Mouse (Mus musculus): ENCODE results near the gene Fgfr1op. TPM values are rescaled to one million over a fixed set of nuclear protein-coding genes. Genes with fewer than 3 reads are reported as not detected.

The Fgfr1op gene
- total RNA-seq, 2 experiments from 2014 or later = 21.4 to 21.7 TPM

GRCm38 (mm10) chr17:8223225-8223624 lies 57.9 kb downstream of the Fgfr1op start:
- H3K4me3 ChIP-seq = no peak overlapping the region
- H3K27ac ChIP-seq = no peak overlapping the region
- no peak for DNase-seq (ENCODE audit: extremely low spot score in 1 of 2, low spot score in 2 of 2)
- no peak for TF ChIP-seq CTCF (IDR thresholded peaks at IDR 0.05)
- intact Hi-C loops (cut with DNase I) = no loop called here

GRCm38 (mm10) chr17:8224072-8224471 lies 58.8 kb downstream of the Fgfr1op start:
- Histone ChIP-seq H3K27ac (no peak overlapping the region), H3K4me3 (no peak overlapping the region)
- no peak for DNase-seq (ENCODE audit: extremely low spot score in 1 of 2, low spot score in 2 of 2)
- no peak for TF ChIP-seq CTCF (IDR thresholded peaks at IDR 0.05)
- intact Hi-C loops (cut with DNase I) = no loop called here

- H3K27ac ChIP-seq = no peak overlapping the region
- no peak for TF ChIP-seq CTCF (IDR thresholded peaks at IDR 0.05)
- intact Hi-C loops (cut with DNase I) = no loop called here
- no peak overlapping the region for H3K4me3 ChIP-seq
- DNase-seq (ENCODE audit: extremely low spot score in 1 of 2, low spot score in 2 of 2) = no peak
Observed at GRCm38 (mm10) chr17:8225166-8225565, 59.9 kb downstream of the Fgfr1op start.

DNA sequence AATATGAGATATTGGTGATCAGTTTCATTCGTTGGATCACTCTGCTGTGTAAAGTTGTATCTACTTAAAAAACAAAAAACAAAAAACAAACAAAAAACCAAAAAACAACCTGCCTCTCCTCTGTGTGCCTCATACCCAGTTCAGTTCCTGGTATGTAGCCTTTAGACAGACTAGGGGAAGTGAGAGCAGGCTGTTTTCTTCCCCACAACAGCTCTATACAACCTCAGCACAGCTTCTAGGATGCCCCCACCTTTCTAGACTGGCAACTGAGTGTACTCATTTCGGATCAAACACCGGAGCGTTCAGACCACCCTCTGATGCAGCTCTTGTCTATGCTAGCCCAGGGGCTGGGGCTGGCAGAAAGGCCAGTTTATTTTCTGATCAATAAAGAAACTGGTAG lies 60.4 kb downstream of the Fgfr1op start:
- no peak overlapping the region for H3K4me3 ChIP-seq
- TF ChIP-seq CTCF (IDR thresholded peaks at IDR 0.05) = no peak
- intact Hi-C loops (cut with DNase I) = no loop called here
- H3K27ac ChIP-seq = no peak overlapping the region
- no peak for DNase-seq (ENCODE audit: extremely low spot score in 1 of 2, low spot score in 2 of 2)

DNA sequence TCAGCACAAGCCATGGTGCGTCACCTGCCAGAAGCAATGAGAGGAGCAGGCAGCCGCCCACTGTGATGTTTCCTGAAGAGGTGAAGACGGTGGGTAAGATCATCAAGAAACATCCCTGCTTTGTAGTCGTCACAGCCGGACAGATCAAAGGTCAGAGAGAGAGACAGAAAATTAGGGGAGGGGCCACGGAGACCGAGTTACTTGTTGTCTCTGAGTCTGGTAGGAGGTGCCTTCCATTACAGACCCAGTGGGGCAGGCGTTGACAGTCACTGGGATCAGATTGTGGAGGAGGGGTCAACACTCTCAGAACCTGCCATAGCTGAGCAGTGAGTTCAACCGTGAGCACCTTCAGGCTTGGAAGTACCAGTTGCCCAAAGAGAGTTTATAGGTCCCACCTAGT lies 63.3 kb downstream of the Fgfr1op start:
- DNase-seq (ENCODE audit: extremely low spot score in 1 of 2, low spot score in 2 of 2) = no peak
- peak overlapping the region; percentile 44; the same call in 1 of the 2 replicates for H3K27ac ChIP-seq
- no peak overlapping the region for H3K4me3 ChIP-seq
- TF ChIP-seq CTCF (IDR thresholded peaks at IDR 0.05) = no peak
- intact Hi-C loops (cut with DNase I) = no loop called here

- TF ChIP-seq CTCF (IDR thresholded peaks at IDR 0.05) = no peak
- intact Hi-C loops (cut with DNase I) = no loop called here
- no peak overlapping the region for H3K4me3 ChIP-seq
- peak overlapping the region; percentile 44; the same call in 1 of the 2 replicates for H3K27ac ChIP-seq
- DNase-seq (ENCODE audit: extremely low spot score in 1 of 2, low spot score in 2 of 2) = no peak
Observed at GRCm38 (mm10) chr17:8229607-8230006, 64.3 kb downstream of the Fgfr1op start.

GRCm38 (mm10) chr17:8232089-8232488 lies 66.8 kb downstream of the Fgfr1op start:
- DNase-seq (ENCODE audit: extremely low spot score in 1 of 2, low spot score in 2 of 2) = peak in 1 of 2 experiments; percentile 37
- Histone ChIP-seq H3K27ac (no peak overlapping the region), H3K4me3 (no peak overlapping the region)
- intact Hi-C loops (cut with DNase I) = no loop called here
- TF ChIP-seq CTCF (IDR thresholded peaks at IDR 0.05) = no peak

GRCm38 (mm10) chr17:8233618-8234214 lies 68.4 kb downstream of the Fgfr1op start:
- intact Hi-C loops (cut with DNase I) = no loop called here
- TF ChIP-seq CTCF (IDR thresholded peaks at IDR 0.05) = no peak
- Histone ChIP-seq H3K4me3 (no peak overlapping the region), H3K27ac (no peak overlapping the region)
- no peak for DNase-seq (ENCODE audit: extremely low spot score in 1 of 2, low spot score in 2 of 2)

DNA sequence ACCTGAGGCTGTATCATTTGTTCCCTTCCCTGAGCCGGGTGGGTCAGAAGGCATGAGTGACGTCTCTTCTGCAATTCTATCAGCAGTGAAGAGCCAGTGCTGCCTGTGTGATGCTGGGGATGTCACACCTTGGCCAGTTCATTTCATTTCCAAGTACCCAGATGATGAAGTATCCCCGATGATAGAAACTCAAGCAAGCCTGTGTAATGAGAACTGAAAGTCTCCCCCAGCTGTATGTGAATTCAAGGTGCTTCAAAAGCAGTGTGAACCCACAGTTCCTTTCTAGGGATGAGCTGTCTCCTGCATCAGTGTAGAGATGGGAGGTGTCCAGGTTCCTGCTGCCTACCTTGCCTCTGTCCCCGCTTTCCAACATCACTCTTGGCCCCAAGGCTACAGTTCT lies 69.2 kb downstream of the Fgfr1op start:
- no peak for DNase-seq (ENCODE audit: extremely low spot score in 1 of 2, low spot score in 2 of 2)
- TF ChIP-seq CTCF (IDR thresholded peaks at IDR 0.05) = no peak
- H3K4me3 ChIP-seq = no peak overlapping the region
- no peak overlapping the region for H3K27ac ChIP-seq
- intact Hi-C loops (cut with DNase I) = no loop called here

- no peak for TF ChIP-seq CTCF (IDR thresholded peaks at IDR 0.05)
- DNase-seq (ENCODE audit: extremely low spot score in 1 of 2, low spot score in 2 of 2) = no peak
- Histone ChIP-seq H3K27ac (no peak within 1 kb of the TSS), H3K4me3 (no peak within 1 kb of the TSS)
- intact Hi-C loops (cut with DNase I) = no loop called here
Observed at GRCm38 (mm10) chr17:8235743-8236142, 70.4 kb downstream of the Fgfr1op start, which contains the start of gene Ccr6. Ccr6 (plus strand) TSS chr17:8236043.

GRCm38 (mm10) chr17:8238012-8238710 lies 72.9 kb downstream of the Fgfr1op start:
- Histone ChIP-seq H3K27ac (no peak overlapping the region), H3K4me3 (no peak overlapping the region)
- no peak for DNase-seq (ENCODE audit: extremely low spot score in 1 of 2, low spot score in 2 of 2)
- intact Hi-C loops (cut with DNase I) = no loop called here
- TF ChIP-seq CTCF (IDR thresholded peaks at IDR 0.05) = no peak

DNA sequence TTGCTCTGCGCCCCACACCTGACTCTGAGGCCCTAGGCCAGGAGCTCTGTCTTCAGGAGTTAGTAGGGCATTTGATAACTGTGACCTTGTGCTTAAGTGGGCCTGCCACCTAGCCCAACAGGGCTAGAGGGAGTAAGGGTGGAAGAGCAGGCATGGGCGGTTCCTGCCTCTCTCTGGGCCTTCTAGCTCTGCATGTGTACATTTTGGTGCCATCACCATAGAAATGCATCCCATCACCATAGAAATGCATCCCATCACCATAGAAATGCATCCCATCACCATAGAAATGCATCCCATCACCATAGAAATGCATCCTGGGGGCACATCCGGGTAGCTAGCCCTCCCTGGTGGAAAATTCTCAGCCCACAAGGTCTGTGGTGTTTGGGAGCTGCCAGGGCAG lies 74.3 kb downstream of the Fgfr1op start:
- no peak overlapping the region for H3K27ac ChIP-seq
- no peak overlapping the region for H3K4me3 ChIP-seq
- TF ChIP-seq CTCF (IDR thresholded peaks at IDR 0.05) = no peak
- no peak for DNase-seq (ENCODE audit: extremely low spot score in 1 of 2, low spot score in 2 of 2)
- intact Hi-C loops (cut with DNase I) = no loop called here

GRCm38 (mm10) chr17:8240517-8240916 lies 75.2 kb downstream of the Fgfr1op start:
- intact Hi-C loops (cut with DNase I) = no loop called here
- Histone ChIP-seq H3K27ac (no peak overlapping the region), H3K4me3 (no peak overlapping the region)
- no peak for DNase-seq (ENCODE audit: extremely low spot score in 1 of 2, low spot score in 2 of 2)
- no peak for TF ChIP-seq CTCF (IDR thresholded peaks at IDR 0.05)

Data from left cerebral cortex, adult 2 months (tissue).